8 mouse cellular contexts compared by ENCODE assay signal in the genomic region with DNA sequence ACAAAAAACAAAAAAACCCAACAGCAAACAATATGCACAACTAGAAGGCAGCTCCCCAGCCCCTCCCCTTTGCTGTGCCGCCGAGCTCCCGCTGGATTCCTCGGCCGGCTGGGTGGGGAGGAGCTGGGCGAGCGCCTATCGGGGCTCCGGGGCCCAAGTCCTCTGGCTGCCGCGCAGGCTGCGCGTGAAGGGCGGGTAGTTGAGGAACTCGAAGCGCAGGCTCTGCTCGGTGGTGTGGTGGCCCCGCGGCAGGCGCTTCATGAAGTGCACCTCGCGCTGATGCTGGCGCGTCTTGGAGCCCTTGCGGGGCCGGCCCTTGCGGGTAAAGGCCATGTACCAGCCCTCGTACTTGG. TPM values are rescaled to one million over a fixed set of nuclear protein-coding genes. Genes with fewer than 3 reads are reported as not detected.
DNase-seq lines count a peak whose midpoint lies in the region; ATAC-seq lines count a peak whose summit lies in the region.

No protein-coding gene starts in this region.

- no peak overlapping the region for H3K27ac ChIP-seq in limb, embryonic 11.5 days (replicated peaks; ENCODE audit: low read depth, low read length)
- H3K27ac ChIP-seq in midbrain, embryonic 11.5 days (ENCODE audit: low read depth, low read length) = no peak overlapping the region

- DNase-seq in ovary, postnatal 36 days (ENCODE audit: low spot score) = peak; percentile 59
- DNase-seq in ovary, adult 18-20 months (ENCODE audit: low spot score) = no peak
- DNase-seq in embryo, embryonic 10.5 days (ENCODE audit: low spot score) = peak; percentile 67
- DNase-seq in heart, postnatal 14 days = peak; percentile 65 to 72
- peak; percentile 69 for DNase-seq in limb, embryonic 11.5 days (ENCODE audit: low spot score)
- DNase-seq in midbrain, embryonic 11.5 days (ENCODE audit: low spot score, missing footprints) = no peak
- DNase-seq in thymus, postnatal 25 days = peak; percentile 69
- no peak for DNase-seq in frontal cortex, postnatal 36 days (ENCODE audit: low spot score in 2 of 2)

- H3K9ac ChIP-seq in limb, embryonic 11.5 days (ENCODE audit: low read length) = no peak overlapping the region
- H3K9ac ChIP-seq in midbrain, embryonic 11.5 days (ENCODE audit: low read length) = peak overlapping the region; percentile 36; the same call in 1 of the 2 replicates

- no peaks in the 10 kb centered on the region for H3K36me3 ChIP-seq in limb, embryonic 11.5 days (ENCODE audit: control insufficient read depth, insufficient read depth, low read length)
- H3K36me3 ChIP-seq in midbrain, embryonic 11.5 days (ENCODE audit: control insufficient read depth, insufficient read depth, low read length) = no peaks in the 10 kb centered on the region

- H3K4me2 ChIP-seq in limb, embryonic 11.5 days (ENCODE audit: low read depth, severe bottlenecking) = peak overlapping the region; percentile 46
- H3K4me2 ChIP-seq in midbrain, embryonic 11.5 days = peak overlapping the region; percentile 43

- H3K4me1 ChIP-seq in limb, embryonic 11.5 days (ENCODE audit: control insufficient read depth, insufficient read depth, low read length) = peaks cover 20% of the 10 kb centered on the region
- peaks cover 16% of the 10 kb centered on the region for H3K4me1 ChIP-seq in midbrain, embryonic 11.5 days (ENCODE audit: control insufficient read depth, insufficient read depth, low read length)

- intact Hi-C loops in heart, postnatal 14 days (cut with DNase I) = no loop called here

- WGBS in limb, embryonic 11.5 days = 3% methylated on average over 28 of the region's 28 CpGs
- under 1% methylated on average over 28 of the region's 28 CpGs for WGBS in midbrain, embryonic 11.5 days

- peak; percentile 5; the same call in 1 of the 2 replicates for ATAC-seq in limb, embryonic 11.5 days (ENCODE audit: insufficient number of reproducible peaks, low FRiP score, low TSS enrichment, low read depth)
- ATAC-seq in midbrain, embryonic 11.5 days (ENCODE audit: low FRiP score) = peak; percentile 26; the same call in 1 of the 2 replicates

- peak overlapping the region; percentile 21 for H3K4me3 ChIP-seq in limb, embryonic 11.5 days (ENCODE audit: low read depth, low read length)
- peak overlapping the region; percentile 17; the same call in 1 of the 2 replicates for H3K4me3 ChIP-seq in midbrain, embryonic 11.5 days (ENCODE audit: low read depth, low read length)

- no peaks in the 10 kb centered on the region for H3K9me3 ChIP-seq in limb, embryonic 11.5 days (ENCODE audit: control insufficient read depth, low read length)
- no peaks in the 10 kb centered on the region for H3K9me3 ChIP-seq in midbrain, embryonic 11.5 days (ENCODE audit: control insufficient read depth, low read length)

- H3K27me3 ChIP-seq in limb, embryonic 11.5 days (ENCODE audit: control insufficient read depth, insufficient read depth, low read length) = peaks cover 82% of the 10 kb centered on the region
- peaks cover 97% of the 10 kb centered on the region for H3K27me3 ChIP-seq in midbrain, embryonic 11.5 days (ENCODE audit: control insufficient read depth, insufficient read depth, low read length)

RNA-seq across cellular contexts. Expression of gene Fgf8, which starts 5.9 kb away (rescaled TPM):
- not detected for total RNA-seq in heart, postnatal 14 days (2021)
- polyA plus RNA-seq in limb, embryonic 11.5 days (2014; fragmentation: Nextera tagmentation; extraction: Ambion mirVana) = 42.8 and 46.1 TPM in 2 replicates
- 8.5 and 11.4 TPM in 2 replicates for polyA plus RNA-seq in midbrain, embryonic 11.5 days (2014; fragmentation: Nextera tagmentation; extraction: Ambion mirVana)

RNA-seq across cellular contexts. Expression of gene Npm3, which starts 12.6 kb away (rescaled TPM):
- total RNA-seq in heart, postnatal 14 days (2021) = 10 to 100 TPM; 13.0 to 18.9 TPM
- 15.9 and 19.5 TPM in 2 replicates for polyA plus RNA-seq in limb, embryonic 11.5 days (2014; fragmentation: Nextera tagmentation; extraction: Ambion mirVana)
- polyA plus RNA-seq in midbrain, embryonic 11.5 days (2014; fragmentation: Nextera tagmentation; extraction: Ambion mirVana) = 9.3 and 10.4 TPM in 2 replicates

RNA-seq across cellular contexts. Expression of gene Mgea5, which starts 46.8 kb away (rescaled TPM):
- 10 to 100 TPM; 65.7 TPM for total RNA-seq in heart, postnatal 14 days (2021)
- 65.5 and 75.1 TPM in 2 replicates for polyA plus RNA-seq in limb, embryonic 11.5 days (2014; fragmentation: Nextera tagmentation; extraction: Ambion mirVana)
- polyA plus RNA-seq in midbrain, embryonic 11.5 days (2014; fragmentation: Nextera tagmentation; extraction: Ambion mirVana) = 68.8 and 78.9 TPM in 2 replicates

Comparison
In these comparisons a context has a peak if more than half of its experiments do, and no peak if none do; other contexts are left out.
1. DNase-seq: peak in ovary, postnatal 36 days (single experiment), embryo, embryonic 10.5 days (single experiment), heart, postnatal 14 days (2 of 2), limb, embryonic 11.5 days (single experiment) and thymus, postnatal 25 days (single experiment); none in ovary, adult 18-20 months (single experiment), midbrain, embryonic 11.5 days (single experiment) and frontal cortex, postnatal 36 days (0 of 2).